Mouse (Mus musculus) kidney, adult 2 months (tissue): Measurements from ENCODE around the gene Zswim5.

Experiments
- CTCF ChIP-seq: fragments of 200-500 bp; conservative IDR thresholded peaks from 2 replicates; pipeline ENCODE4 v1.5.1; 2011; ENCODE audit warnings: low read depth, mild to moderate bottlenecking, control low read depth, low read length, moderate library complexity, mixed read lengths; ENCODE audit not compliant: insufficient read depth, insufficient read length
- POLR2A ChIP-seq: fragments of 200-500 bp; IDR thresholded peaks from one replicate; pipeline ENCODE4 v1.6.1; 2011; ENCODE audit warnings: low read depth, low read length, control low read depth

DNA sequence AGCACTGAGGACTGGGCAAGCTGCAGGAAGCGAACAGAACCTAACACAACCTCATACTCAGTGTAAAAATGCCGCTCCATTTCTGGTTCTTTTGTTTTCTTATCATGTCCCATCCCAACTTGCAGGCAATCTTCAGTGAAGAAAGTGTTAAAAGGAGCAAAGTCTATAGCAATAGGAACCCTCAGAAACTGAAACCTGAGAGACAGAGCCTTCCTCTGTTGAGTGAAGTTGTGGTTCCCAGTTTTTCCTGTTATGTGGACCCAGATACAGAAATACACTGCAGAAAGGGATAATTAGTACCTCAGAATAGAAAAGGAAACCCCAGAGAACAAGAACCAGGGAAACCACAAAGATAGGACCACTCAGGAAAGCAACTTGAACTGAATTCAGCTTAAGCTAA is 36.1 kb downstream of the Zswim5 start:
- TF ChIP-seq POLR2A: no peak
- no peak for TF ChIP-seq CTCF
